Mouse (Mus musculus) cortical plate, adult 2 months (tissue): ENCODE measurements at regions not wholly inside any gene's neighbourhood (a gene's known extent, or its start where the extent isn't known, plus 50 kb on each side); places are given as distances from the start of the nearest gene placed in this dataset.

ENCODE experiments used
- H3K27ac ChIP-seq: fragments of 200-500 bp; 2 replicates; pipeline ENCODE4 v1.5.1; 2012; ENCODE audit warnings: low read length, control low read depth, inconsistent platforms; ENCODE audit not compliant: insufficient read depth
- H3K4me1 ChIP-seq: fragments of 200-500 bp; 2 replicates; pipeline ENCODE4 v1.6.1; 2011; ENCODE audit warnings: low read length; ENCODE audit not compliant: control insufficient read depth, insufficient read depth
- H3K4me3 ChIP-seq: fragments of 200-500 bp; 2 replicates; pipeline ENCODE4 v1.5.1; 2011; ENCODE audit warnings: mild to moderate bottlenecking, low read length, control low read depth; ENCODE audit not compliant: insufficient read depth
- CTCF ChIP-seq: fragments of 200-500 bp; IDR thresholded peaks from 2 replicates; pipeline ENCODE4 v1.5.1; 2011; ENCODE audit warnings: mild to moderate bottlenecking, control low read depth, low read length; ENCODE audit not compliant: insufficient read depth; ENCODE audit errors: extremely low read depth
- POLR2A ChIP-seq: fragments of 200-500 bp; IDR thresholded peaks from 2 replicates; pipeline ENCODE4 v1.6.1; 2011; ENCODE audit warnings: mild to moderate bottlenecking, low read length, control low read depth; ENCODE audit not compliant: insufficient read depth; ENCODE audit errors: extremely low read depth

DNA sequence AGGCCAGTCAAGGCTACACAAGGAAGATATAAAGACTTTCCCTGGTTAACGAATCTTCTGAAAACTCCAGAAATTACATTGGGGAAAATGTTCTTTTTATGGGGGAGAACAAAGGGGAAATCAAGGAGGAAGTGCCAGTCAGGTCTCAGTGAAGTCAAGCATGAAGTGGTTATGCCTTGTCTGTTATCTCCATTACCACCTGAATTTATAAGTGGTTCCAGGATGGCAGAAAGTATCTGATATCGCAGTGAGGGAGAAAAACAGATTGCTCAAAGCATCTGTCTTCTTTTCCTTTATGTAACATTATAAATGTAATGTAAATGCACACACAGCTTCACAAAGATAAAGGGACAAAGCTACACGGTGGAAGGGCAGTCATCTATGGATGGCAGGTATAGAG, 195.0 kb downstream of the Sptssa start:
- TF ChIP-seq POLR2A (no peak), CTCF (no peak)
- H3K4me3 ChIP-seq = no peak overlapping the region
- H3K27ac ChIP-seq = no peak overlapping the region
- H3K4me1 ChIP-seq = no peaks in the 10 kb centered on the region

GRCm38 (mm10) chr12:54460135-54460523, 196.2 kb downstream of the Sptssa start:
- TF ChIP-seq CTCF = no peak
- TF ChIP-seq POLR2A = no peak
- H3K27ac ChIP-seq = no peak overlapping the region
- no peak overlapping the region for H3K4me3 ChIP-seq
- H3K4me1 ChIP-seq = no peaks in the 10 kb centered on the region

DNA sequence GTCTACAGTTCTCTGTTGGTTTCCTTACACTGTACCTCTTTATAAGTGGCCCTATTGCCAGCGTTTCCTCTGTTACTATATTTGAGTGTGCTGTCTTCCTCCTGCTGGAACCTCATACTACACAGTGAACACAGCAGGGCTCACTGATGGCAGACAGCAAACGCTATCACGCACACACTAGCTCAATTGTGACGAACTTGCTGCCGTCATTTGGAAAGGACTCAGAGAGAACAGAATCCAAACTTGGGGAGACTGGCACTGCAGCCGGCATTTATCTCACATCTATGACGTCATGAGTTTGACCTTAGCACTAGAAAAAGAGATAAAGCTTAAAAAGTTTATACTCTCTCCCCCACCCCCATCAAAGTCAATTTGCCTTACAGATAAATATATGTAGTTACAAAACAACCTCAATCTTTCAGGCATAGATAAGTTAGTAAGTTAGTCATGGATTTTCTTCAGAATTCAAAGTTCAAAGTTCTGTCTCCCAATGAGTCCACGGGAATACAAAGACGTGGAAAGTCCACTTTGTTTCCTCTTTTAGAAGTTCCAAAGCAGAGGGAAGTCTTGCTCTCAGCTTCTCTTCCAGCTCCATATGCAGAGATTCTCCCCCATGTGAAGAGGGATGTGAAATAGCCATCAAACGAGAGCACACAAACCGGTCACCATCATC, 196.8 kb downstream of the Sptssa start:
- Histone ChIP-seq H3K27ac (no peak overlapping the region), H3K4me1 (no peaks in the 10 kb centered on the region), H3K4me3 (no peak overlapping the region)
- no peak for TF ChIP-seq CTCF

DNA sequence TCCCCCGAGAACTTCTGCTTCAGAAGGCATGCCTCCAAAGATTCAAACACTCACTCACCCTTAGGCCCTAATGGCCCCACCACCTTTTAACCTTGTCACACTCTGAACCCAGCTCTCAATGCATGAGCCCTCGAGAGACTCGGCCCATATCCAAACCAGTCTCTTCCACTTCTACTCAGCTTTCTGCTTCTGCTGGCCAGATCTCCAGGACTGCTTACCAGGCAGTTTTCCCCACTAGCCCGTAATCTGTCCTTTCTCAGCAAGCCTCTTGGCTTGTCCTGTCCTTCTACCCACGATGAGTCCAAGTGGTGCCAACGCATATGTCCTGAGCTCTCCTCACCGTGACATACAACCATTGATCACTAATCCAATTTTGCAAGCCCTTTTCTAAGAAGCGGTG, 199.6 kb downstream of the Sptssa start:
- Histone ChIP-seq H3K4me1 (no peaks in the 10 kb centered on the region), H3K27ac (no peak overlapping the region), H3K4me3 (no peak overlapping the region)
- no peak for TF ChIP-seq POLR2A
- no peak for TF ChIP-seq CTCF

GRCm38 (mm10) chr12:54454606-54455005, 201.8 kb downstream of the Sptssa start:
- TF ChIP-seq CTCF = no peak
- TF ChIP-seq POLR2A = no peak
- Histone ChIP-seq H3K27ac (no peak overlapping the region), H3K4me3 (no peak overlapping the region), H3K4me1 (no peaks in the 10 kb centered on the region)

GRCm38 (mm10) chr12:54453343-54453742, 203.0 kb downstream of the Sptssa start:
- Histone ChIP-seq H3K4me1 (no peaks in the 10 kb centered on the region), H3K27ac (no peak overlapping the region), H3K4me3 (no peak overlapping the region)
- TF ChIP-seq CTCF (no peak), POLR2A (no peak)

- no peaks in the 10 kb centered on the region for H3K4me1 ChIP-seq
- no peak overlapping the region for H3K27ac ChIP-seq
- H3K4me3 ChIP-seq = no peak overlapping the region
- TF ChIP-seq POLR2A (no peak), CTCF (no peak)
Measured at GRCm38 (mm10) chr12:54450369-54450768, 206.0 kb downstream of the Sptssa start.

DNA sequence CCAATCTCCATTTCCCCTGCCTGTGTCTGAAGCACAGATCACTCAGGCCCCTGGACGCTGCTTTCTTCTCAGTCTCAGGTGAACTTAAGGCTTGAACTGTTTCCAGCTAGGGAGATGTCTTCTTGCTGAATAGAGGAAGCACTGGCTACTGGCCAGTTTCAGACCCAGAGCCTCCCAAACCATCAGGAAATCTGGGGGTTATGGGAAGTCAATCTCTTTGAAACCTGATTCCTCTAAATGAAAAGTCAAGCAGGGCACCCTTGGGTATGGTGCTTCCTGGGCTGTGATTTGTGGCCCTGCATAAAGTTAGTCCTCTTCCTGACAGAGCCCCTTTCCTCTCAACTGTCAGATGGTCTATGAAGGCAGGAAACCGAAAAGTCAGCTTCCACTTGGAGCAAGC, 208.2 kb downstream of the Sptssa start:
- no peak overlapping the region for H3K4me3 ChIP-seq
- no peak for TF ChIP-seq CTCF
- TF ChIP-seq POLR2A = no peak

GRCm38 (mm10) chr12:54447354-54447753, 209.0 kb downstream of the Sptssa start:
- Histone ChIP-seq H3K27ac (no peak overlapping the region), H3K4me1 (no peaks in the 10 kb centered on the region), H3K4me3 (no peak overlapping the region)
- TF ChIP-seq CTCF = no peak
- TF ChIP-seq POLR2A = no peak

More for the DNA sequence above, 208.2 kb downstream of the Sptssa start:
- Histone ChIP-seq H3K27ac (no peak overlapping the region), H3K4me1 (no peaks in the 10 kb centered on the region)

- TF ChIP-seq CTCF = no peak
- TF ChIP-seq POLR2A = no peak
- H3K4me1 ChIP-seq = no peaks in the 10 kb centered on the region
- H3K4me3 ChIP-seq = no peak overlapping the region
- H3K27ac ChIP-seq = no peak overlapping the region
Measured at GRCm38 (mm10) chr12:54446356-54446755, 210.0 kb downstream of the Sptssa start.
